Mouse (Mus musculus) cerebellum, adult (tissue): ENCODE data around the gene Cd200r3.

ENCODE experiments used
- ATAC-seq: cut with Nextera tagmentation; 2 replicates; pipeline ENCODE4 v1.9.2; 2017; ENCODE audit warnings: mild to moderate bottlenecking, moderate library complexity, mixed read lengths; ENCODE audit not compliant: insufficient number of reproducible peaks, low FRiP score, low TSS enrichment

Gene Cd200r3

GRCm38 (mm10) chr16:44943468-44943867 lies at the start of gene Cd200r3:
Gene Cd200r3 (plus strand): TSS chr16:44943678.
- no peak for ATAC-seq

- ATAC-seq = no peak
Observed at GRCm38 (mm10) chr16:44932016-44932415, 11.5 kb upstream of the Cd200r3 start.

GRCm38 (mm10) chr16:44951360-44952114 lies 8.1 kb downstream of the Cd200r3 start:
- ATAC-seq = no peak

GRCm38 (mm10) chr16:44962296-44962695 lies 18.8 kb downstream of the Cd200r3 start:
- no peak for ATAC-seq

- ATAC-seq = no peak
Observed at GRCm38 (mm10) chr16:44962777-44963176, 19.3 kb downstream of the Cd200r3 start.

GRCm38 (mm10) chr16:44964526-44965374 lies 21.3 kb downstream of the Cd200r3 start:
- no peak for ATAC-seq

GRCm38 (mm10) chr16:44965428-44965827 lies 21.9 kb downstream of the Cd200r3 start:
- no peak for ATAC-seq

- no peak for ATAC-seq
Observed at GRCm38 (mm10) chr16:44965890-44966289, 22.4 kb downstream of the Cd200r3 start.

GRCm38 (mm10) chr16:44966891-44967290 lies 23.4 kb downstream of the Cd200r3 start:
- no peak for ATAC-seq

GRCm38 (mm10) chr16:44968113-44968512 lies 24.6 kb downstream of the Cd200r3 start:
- ATAC-seq = peak; percentile 96

GRCm38 (mm10) chr16:44970925-44971324 lies 27.4 kb downstream of the Cd200r3 start:
- ATAC-seq = no peak

GRCm38 (mm10) chr16:44974042-44974441 lies 30.6 kb downstream of the Cd200r3 start:
- ATAC-seq = no peak

GRCm38 (mm10) chr16:44976081-44976480 lies 32.6 kb downstream of the Cd200r3 start:
- ATAC-seq = no peak

GRCm38 (mm10) chr16:44976892-44977633 lies 33.6 kb downstream of the Cd200r3 start:
- no peak for ATAC-seq

GRCm38 (mm10) chr16:44978193-44978592 lies 34.7 kb downstream of the Cd200r3 start:
- ATAC-seq = no peak

GRCm38 (mm10) chr16:44979355-44979896 lies 35.9 kb downstream of the Cd200r3 start:
- ATAC-seq = peak; percentile 93

- no peak for ATAC-seq
Observed at GRCm38 (mm10) chr16:44982972-44983371, 39.5 kb downstream of the Cd200r3 start.

GRCm38 (mm10) chr16:44983379-44984060 lies 40.0 kb downstream of the Cd200r3 start:
- ATAC-seq = no peak

- ATAC-seq = no peak
Observed at GRCm38 (mm10) chr16:44984111-44984510, 40.6 kb downstream of the Cd200r3 start.

- no peak for ATAC-seq
Observed at GRCm38 (mm10) chr16:44984925-44985324, 41.4 kb downstream of the Cd200r3 start.
